Mouse (Mus musculus): ENCODE data around the gene Dnaic2.

Dnaic2 gene

GRCm38 (mm10) chr11:114726965-114727825 is at the start of gene Dnaic2:
TSS of gene Dnaic2 (plus strand) at chr11:114727408.
- no peak for DNase-seq (ENCODE audit: extremely low read depth, low read depth)

DNA sequence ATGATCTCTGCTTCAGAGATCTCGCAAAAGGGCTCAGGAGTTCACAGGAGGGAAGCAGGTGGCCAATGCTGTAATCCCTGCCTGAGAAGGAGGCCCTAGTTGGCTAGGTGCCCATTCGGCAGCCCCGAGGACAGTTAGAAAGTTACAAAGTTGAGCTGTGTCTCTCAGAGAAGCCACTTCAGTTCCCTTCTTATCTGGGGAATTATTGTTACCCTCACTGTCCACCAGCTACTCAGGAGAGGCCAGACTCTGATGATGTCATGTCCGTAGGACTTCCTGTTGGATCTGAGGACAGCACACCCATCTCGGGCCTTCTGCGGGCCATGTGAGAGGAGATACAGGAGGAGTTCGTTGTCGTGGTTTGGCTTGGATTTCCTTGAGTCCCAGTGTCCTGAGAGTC is 47.6 kb upstream of the Dnaic2 start:
- no peak for DNase-seq (ENCODE audit: extremely low read depth, low read depth)

DNA sequence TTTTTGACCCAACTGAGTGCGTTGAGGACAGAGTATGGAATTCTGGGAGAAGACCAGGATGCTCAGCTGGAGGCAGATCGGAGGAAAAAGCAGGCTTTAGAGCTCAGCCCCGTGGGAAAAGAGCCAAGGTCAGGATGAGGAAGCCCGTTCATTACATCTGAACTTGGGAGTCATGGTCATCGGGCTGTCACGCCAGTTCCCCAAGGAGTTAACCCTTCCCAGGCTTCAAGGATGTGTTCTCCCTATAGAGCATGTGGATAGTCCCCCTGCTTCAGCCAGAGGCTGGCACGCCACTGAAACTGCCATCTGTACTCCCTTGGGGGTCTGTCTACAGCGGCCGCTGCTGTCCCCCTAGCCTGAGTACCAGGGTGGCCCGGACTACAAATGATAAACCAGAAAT is 46.9 kb upstream of the Dnaic2 start:
- DNase-seq (ENCODE audit: extremely low read depth, low read depth) = no peak

GRCm38 (mm10) chr11:114681054-114681453 is 46.2 kb upstream of the Dnaic2 start:
- no peak for DNase-seq (ENCODE audit: extremely low read depth, low read depth)

GRCm38 (mm10) chr11:114682321-114682900 is 44.8 kb upstream of the Dnaic2 start:
- no peak for DNase-seq (ENCODE audit: extremely low read depth, low read depth)

DNA sequence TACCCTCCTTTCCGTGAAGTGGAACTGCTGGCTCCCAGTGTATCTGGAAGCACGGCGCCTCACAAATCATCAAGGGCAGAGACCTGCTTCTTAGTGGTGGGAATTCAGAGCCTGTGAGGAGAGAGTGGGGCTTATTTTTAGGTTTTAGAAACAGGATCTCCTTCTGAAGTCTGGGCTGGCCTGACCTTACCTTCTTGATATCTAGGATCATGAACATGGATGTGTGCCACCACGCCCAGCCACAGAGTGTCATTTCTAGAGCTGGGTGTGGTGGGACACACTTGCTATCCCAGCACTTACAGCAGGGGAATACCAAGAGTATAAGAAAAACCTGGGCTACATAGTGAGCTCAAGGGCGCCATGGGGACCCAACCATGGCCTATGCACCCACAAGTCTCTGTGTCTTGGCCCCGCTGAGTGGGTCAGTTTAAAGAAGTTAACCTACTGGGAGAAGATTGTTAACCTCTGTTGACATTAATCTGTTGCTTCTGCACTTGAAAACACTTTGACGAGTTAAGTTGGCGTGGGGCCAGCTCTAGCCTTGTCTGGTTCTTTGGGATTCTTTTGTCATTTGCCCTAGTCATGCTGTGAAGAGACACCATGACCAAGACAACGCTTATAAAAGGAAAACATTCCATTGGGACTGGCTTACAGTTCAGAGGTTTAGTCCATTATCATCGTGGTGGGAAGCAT is 44.0 kb upstream of the Dnaic2 start:
- DNase-seq (ENCODE audit: extremely low read depth, low read depth) = no peak

DNA sequence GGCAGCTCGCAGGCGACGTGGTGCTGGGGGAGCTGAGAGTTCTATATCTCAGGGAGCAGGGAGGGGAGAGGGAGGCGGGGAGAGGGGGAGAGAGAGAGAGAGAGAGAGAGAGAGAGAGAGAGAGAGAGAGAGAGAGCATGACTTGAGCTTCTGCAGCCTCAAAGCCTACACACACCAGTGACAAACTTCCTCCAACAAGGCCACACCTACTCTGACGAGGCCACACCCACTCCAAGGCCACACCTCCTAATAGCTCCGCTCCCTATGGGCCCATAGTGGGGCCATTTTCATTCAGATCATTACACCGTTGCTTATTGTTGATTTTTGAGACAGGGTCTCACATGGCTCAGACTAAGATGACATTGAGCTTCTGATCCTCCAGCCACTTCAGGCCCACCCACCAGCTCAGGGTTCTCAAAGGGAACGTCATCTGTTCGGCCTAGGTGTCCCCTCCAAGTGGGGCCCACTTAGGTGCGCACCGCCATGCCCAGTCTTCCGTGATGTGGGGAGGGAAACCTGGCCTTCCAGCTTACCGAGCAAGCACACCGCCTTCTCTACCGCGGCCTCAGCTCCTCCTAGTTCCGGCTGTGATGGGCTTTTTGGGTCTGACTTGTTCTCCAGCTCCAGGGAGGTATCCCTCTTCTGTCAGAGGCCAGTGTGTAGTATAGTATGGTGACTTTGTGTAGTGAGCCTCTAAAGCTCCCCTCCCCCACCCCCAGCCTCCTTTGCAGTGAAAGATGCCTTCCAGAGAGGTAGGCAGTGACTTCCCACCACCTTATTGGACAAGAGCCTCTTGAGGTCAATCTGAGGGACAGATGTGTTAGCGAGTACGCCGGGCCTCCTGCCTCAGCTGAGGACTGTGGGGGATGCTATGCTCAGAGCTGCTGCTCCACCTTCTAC is 43.2 kb upstream of the Dnaic2 start:
- DNase-seq (ENCODE audit: extremely low read depth, low read depth) = no peak

DNA sequence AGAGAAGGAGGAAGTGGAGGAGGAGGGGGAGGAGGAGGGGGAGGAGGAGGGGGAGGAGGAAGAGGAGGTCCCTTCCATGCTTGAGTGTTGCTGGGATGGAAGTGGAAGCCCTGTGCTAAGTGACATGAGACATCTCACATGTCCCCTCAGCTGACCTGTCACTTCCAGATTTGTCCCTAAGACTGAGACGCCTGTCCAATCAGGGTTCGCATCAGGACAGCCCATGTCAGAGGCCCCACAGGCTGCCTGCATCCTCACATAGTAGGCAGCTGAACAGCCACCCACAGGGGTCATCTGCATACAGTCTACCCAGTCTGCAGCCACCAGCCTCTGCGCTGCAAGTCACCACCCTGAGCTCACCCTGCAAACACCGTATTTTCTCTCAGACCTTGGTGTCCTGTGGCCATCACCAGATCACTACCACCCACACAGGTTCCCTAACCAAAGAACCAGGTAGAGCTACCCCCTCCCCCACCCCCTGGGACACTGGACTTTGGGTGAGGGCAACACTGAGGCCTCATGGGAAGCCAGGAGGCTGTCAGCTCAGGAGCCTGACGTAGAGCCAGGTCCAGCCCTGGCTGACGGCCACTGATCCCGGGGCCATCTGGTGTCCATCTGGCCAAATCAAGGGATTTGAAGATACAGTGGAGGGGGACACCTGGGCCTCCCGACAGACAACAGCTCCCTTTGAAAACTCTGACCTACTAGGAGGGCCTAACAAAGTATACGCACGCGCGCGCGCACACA is 42.4 kb upstream of the Dnaic2 start:
- DNase-seq (ENCODE audit: extremely low read depth, low read depth) = no peak

- no peak for DNase-seq (ENCODE audit: extremely low read depth, low read depth)
Measured at GRCm38 (mm10) chr11:114685526-114686040, 41.6 kb upstream of the Dnaic2 start.

DNA sequence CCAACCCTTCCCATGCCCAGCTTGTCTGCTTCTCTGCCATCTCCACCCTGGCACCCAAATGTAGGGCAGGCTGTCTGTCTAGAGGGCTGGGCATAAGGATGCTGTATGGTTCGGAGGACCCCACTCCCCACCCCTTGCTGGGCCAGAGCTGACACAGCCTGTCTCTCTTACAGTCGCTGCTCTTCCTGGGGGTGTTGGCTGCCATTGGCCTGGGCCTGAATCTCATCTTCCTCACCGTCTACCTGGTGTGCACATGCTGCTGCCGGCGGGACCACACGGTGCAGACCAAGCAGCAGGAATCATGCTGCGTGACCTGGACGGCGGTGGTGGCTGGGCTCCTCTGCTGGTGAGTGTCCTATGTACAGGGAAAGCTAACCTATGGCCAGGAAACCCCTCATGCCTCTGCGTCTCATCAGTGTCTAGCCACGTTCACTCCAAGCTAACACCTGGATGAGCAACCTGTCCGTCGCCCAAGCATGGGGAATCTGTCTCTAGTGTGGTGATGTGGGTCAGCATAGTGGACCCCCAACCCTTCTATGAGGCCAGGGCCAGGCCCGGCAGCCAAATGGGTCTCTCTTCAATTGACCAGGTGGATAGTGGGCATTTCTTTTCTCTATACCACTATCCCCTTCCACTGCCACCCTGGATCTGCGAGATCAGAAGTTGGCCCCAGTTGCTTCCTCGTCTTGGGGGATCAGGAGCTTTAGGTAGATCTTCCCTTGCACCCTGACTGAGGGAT is 40.8 kb upstream of the Dnaic2 start:
- DNase-seq (ENCODE audit: extremely low read depth, low read depth) = no peak

GRCm38 (mm10) chr11:114687574-114688188 is 39.5 kb upstream of the Dnaic2 start:
- no peak for DNase-seq (ENCODE audit: extremely low read depth, low read depth)

GRCm38 (mm10) chr11:114688729-114689128 is 38.5 kb upstream of the Dnaic2 start:
- no peak for DNase-seq (ENCODE audit: extremely low read depth, low read depth)

- no peak for DNase-seq (ENCODE audit: extremely low read depth, low read depth)
Measured at GRCm38 (mm10) chr11:114690192-114690591, 37.0 kb upstream of the Dnaic2 start.

GRCm38 (mm10) chr11:114691454-114692182 is 35.6 kb upstream of the Dnaic2 start:
- no peak for DNase-seq (ENCODE audit: extremely low read depth, low read depth)

- DNase-seq (ENCODE audit: extremely low read depth, low read depth) = no peak
Measured at GRCm38 (mm10) chr11:114692601-114693000, 34.6 kb upstream of the Dnaic2 start.

GRCm38 (mm10) chr11:114693456-114693855 is 33.8 kb upstream of the Dnaic2 start:
- no peak for DNase-seq (ENCODE audit: extremely low read depth, low read depth)

DNA sequence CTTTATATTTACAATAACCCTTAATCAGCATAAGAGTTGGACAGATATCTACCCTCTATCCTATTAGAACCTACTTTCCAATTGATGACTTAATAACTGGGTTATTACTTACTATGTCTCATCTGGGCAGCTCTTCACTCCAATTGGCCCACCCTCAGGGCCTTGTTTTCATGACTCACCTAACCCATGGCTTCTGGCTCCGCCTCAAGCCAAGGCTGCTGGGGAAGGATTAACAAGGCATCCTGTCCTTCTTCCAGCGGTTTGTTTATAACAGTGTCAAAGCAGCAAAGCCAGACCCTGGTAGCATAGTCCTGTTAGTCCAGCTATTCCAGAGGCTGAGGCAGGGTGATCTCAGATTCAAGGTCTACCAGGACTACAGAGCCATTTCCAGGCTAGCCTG is 32.8 kb upstream of the Dnaic2 start:
- no peak for DNase-seq (ENCODE audit: extremely low read depth, low read depth)

DNA sequence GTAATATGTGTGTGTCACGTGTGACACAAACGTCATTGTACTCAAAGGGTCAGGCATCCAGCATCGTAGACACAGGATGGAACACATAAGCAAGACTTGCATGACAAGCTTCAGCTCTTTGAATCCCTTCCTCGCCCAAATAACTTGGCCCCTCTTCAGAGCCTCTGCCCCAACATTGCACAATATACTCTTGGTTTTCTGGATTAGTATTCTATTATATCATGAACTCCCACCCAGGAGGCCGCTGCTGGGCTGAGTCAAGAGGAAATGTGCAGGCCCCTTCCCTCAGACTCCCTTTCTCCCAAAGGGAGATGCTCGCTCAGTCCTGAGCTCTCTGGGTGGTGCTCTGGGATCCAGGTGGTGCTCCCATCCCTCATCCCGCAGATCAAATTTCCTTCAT is 28.7 kb upstream of the Dnaic2 start:
- no peak for DNase-seq (ENCODE audit: extremely low read depth, low read depth)

DNA sequence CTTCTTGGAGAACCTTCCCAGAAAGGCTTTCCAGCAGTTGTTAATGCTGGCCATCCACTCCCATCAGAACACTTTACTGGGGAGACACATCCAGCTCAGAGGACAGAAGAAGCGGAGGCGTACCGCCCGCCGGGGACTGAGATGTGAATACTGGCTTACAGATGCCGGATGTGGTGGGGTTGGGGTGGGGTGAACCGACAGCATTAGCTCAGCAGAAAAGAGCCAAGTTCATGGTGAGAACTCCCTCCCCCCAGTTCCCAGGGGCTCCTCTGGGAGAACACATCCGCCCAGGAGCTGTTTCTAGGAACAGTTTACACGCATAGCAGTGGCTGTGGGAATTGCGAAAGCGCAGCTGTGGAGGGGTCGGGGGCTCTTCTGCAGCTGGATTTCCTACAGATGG is 27.7 kb upstream of the Dnaic2 start:
- no peak for DNase-seq (ENCODE audit: extremely low read depth, low read depth)

Measured in MEL-GATA-1-ER (cell line).